Mouse (Mus musculus): ENCODE data around the gene Gabpb2.

DNA sequence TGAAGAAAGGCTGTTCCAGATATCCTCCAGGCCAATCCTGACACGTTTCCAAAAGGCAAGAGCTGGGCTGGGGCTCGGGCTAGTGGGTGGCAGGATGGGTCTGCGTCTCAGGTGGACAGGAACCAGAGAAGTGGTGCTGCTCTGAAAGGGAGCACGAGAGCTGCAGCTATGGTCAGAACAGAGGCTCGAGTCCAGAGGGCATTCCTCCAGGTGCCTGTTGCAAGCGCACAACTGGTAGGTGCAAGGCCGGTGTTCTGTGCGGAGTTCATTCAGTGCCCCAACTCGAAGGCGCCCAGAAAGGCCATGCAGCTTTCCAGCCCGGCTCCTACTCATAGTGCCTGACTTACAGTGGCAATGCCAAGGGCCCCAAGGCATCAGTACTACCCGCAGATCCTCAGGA is 22.3 kb upstream of the Gabpb2 start:
- TF ChIP-seq CTCF (IDR thresholded peaks at IDR 0.05) (no peak), EP300 (IDR thresholded peaks at IDR 0.05) (no peak)

Measured in lung, postnatal 0 days (tissue).